Mouse (Mus musculus): ENCODE measurements around the gene Rgs6.

DNA sequence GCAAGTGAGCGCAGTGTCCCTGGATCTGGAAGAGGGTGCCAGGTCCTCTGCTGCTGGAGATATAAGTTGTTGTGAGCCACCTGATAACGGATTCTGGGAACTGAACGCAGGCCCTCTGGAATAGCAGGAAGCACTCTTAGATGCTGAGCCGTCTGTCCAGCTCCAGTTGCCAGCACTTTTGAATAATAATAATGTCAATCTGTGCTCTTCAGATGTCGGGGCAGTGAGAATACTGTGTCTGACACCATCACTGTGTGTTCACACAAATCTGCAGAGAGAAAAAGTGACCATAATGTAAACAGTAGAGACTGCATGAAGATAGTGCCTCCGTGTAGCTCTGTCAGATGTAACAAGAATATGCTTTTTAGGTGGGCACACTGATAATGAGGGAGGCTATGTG lies 38.9 kb upstream of the Rgs6 start:
- TF ChIP-seq CTCF (IDR thresholded peaks at IDR 0.05; ENCODE audit: borderline replicate concordance, insufficient read depth, low read depth, low read length): no peak
- TF ChIP-seq POLR2A (IDR thresholded peaks at IDR 0.05; ENCODE audit: borderline replicate concordance, insufficient read depth, low read length): no peak

Data from cerebellum, adult 2 months (tissue).